Mouse (Mus musculus) gonadal fat pad, adult 2 months (tissue): ENCODE measurements around the gene Eef1a2. TPM values are rescaled to one million over a fixed set of nuclear protein-coding genes. Genes with fewer than 3 reads are reported as not detected.

Source experiments
- DNase-seq: peaks from one replicate; pipeline ENCODE4 v3.0.0-alpha.2; 2012; ENCODE audit warnings: low read depth
- polyA plus RNA-seq: library from polyadenylated mRNA; depleted of rRNA; stranded (reverse); fragments of >200 nt; gene quantifications from 2 replicates; pipeline ENCODE4 v1.2.3, GENCODE M21; 2012

Eef1a2 gene
- polyA plus RNA-seq, 1 experiment = 0.78 TPM

- DNase-seq = no peak
Observed at GRCm38 (mm10) chr2:181158471-181158870, 1.7 kb upstream of the Eef1a2 start.

GRCm38 (mm10) chr2:181157716-181158302, 995 bp upstream of the Eef1a2 start:
- DNase-seq = no peak

DNA sequence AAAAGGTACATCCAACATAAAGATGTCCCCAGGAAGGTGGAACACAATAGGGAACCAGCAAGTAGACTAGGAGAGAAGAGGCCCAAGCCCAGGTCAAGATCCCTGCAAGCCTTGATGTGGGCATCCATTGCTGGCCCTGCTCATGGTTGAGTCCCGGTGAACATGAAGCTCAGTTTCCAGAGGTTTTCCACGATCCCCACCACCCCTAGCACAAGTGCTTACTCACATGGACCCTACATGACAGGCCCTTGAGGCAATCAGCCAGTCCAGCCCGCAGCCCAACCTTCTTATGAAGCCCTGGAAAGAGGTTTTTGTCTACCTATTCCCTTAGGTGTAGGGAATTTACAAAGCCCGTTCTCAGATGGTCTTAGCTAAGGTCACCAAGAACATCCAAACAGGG, 366 bp upstream of the Eef1a2 start:
- DNase-seq = no peak

DNA sequence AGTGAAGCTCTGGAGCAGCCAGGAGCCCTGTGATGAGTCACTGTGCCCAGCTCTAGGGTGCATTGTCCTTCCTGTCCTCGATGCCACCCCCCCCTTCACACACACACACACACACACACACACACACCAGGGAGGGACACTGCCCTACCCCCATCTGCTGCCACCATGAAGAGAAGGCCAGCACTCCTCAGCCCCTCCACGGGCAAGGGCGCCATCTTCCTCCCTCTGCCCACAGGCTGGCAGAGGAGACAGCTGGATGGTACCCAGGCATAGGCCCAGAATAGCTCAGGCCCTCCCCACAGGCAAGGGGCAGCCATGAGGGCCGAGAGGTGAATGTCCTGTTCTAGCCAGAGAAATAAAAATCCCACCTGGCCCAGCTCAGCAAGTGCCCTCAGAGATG, 1.0 kb downstream of the Eef1a2 start:
- DNase-seq = no peak

- no peak for DNase-seq
Observed at GRCm38 (mm10) chr2:181154831-181155415, 1.9 kb downstream of the Eef1a2 start.

GRCm38 (mm10) chr2:181154361-181154760, 2.5 kb downstream of the Eef1a2 start:
- DNase-seq = no peak

- DNase-seq = no peak
Observed at GRCm38 (mm10) chr2:181153837-181154236, 3.0 kb downstream of the Eef1a2 start.

DNA sequence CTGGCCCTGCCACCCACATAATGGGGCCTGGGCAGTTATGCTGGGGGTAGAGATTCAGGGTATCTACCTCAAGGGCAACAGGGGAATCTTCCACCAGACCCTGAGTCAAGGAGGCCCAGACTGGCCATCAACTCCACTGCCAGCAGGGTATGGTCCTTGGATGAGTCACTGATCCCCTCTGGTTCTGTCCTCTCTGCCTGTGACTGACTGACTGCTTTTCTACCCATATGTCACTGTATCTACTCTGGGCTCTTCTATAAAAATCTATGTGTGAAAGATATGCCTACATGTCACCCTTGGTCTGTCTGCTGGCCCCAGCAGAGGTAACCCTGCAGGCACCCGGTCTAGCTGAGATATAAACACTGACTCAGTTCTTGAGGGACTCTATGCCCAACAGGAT, 3.7 kb downstream of the Eef1a2 start:
- no peak for DNase-seq

GRCm38 (mm10) chr2:181152701-181153100, 4.1 kb downstream of the Eef1a2 start:
- no peak for DNase-seq

- DNase-seq = no peak
Observed at GRCm38 (mm10) chr2:181150281-181150680, 6.5 kb downstream of the Eef1a2 start.

DNA sequence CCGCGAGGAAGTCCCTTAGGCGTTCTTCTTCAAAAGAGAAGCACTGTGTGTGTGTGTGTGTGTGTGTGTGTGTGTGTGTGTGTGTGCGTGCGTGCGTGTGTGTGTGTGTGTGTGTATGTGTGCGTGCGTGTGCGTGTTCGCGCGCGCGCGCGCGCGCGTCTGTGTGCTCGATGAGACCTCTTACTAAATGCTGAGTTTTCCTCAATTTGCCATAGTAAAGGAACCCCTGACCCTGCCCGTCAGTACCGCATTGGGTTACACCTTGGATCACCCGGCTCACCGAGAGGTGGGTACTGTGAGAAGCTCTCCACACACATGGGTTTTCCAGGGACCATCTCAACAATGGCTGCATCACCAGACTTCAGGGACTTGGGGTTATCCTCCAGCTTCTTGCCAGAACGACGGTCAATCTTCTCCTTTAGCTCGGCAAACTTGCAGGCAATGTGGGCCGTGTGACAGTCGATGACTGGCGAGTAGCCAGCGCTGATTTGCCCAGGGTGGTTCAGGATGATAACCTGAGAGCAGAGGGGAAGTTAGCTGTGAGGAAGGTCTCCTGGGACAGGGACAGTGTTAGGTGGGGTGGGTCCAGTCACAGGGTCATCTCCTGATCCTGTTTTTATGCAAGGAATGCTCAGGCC, 8.4 kb downstream of the Eef1a2 start:
- DNase-seq = no peak

DNA sequence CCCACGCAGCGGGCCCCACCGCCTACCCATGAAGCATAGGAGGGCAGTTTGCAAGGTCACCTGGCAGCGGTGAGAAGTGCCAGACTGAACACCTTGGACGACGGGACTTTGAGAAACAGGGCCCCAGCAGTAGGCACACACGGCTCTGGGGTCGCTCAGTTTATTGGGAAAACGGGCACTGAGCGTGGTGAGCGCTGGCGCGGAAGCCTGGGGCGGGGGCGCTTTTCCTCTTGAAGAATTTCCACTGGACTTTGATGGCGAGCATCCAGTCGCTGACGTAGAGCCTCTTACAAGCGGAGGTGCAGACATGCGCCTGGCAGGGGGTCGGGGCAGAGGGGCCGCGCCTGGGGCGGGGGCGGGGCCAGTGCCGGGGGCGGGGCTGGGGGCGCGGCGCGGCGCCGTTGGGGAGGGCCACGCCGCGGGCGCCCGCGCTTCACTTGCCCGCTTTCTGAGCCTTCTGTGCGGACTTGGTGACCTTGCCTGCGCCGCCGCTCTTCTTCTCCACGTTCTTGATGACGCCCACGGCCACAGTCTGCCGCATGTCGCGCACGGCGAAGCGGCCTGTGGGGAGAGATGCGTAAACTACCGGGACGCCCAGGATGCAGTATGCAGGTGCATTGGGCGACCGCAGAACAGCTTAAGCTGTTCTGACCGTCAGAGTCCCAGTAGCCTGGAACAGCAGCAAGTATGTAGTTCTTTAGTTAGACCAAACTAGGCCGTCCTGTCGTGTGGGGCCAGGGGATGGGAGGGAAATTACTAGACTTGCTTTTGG, 9.1 kb downstream of the Eef1a2 start:
- DNase-seq = no peak

DNA sequence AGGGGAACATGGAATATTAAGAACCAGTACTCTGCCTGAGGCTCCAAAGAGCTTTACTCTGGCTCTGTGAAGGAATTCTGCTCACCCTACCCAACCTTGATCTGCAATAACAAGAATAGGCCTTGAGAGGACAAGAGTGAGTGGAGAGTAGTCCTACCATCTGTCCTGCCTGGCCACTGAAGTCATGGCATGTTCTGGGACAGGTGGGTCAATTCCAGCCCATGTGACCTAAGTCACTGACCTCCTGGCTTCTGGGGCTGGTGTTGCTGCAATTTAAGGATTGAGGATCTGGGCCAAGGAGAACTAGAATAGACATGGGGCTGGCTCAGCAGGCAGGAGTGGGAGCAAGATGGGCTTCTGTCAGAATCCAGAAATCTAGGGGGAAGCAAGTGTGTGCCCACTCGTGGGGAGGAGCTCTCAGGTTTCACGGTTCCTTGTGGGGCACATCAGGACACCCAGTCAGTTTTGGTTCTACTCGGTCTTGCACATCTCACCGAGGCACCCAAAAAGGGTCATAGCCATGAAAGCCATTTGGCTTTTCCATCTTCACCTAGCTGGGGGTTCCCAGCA, 9.8 kb downstream of the Eef1a2 start:
- no peak for DNase-seq

DNA sequence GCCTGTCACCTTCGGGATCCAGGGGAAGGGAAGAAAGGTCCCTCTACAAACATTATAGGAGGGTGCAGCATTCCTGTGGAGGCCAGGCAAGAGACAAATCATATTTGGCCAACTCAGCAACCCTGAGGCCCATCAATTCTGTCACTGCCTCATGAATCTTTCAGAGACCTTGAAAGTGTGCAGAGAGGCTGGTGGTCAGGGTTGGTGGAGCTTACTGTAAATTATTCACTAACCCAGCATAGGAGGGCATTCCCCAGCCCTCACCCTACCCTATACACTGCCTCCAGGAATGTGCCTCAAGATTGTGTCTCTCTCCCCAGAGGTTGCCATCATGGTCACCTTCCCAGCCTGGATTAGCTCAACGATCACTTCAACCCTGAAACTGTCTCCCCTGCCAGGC, 12.1 kb downstream of the Eef1a2 start:
- no peak for DNase-seq

DNA sequence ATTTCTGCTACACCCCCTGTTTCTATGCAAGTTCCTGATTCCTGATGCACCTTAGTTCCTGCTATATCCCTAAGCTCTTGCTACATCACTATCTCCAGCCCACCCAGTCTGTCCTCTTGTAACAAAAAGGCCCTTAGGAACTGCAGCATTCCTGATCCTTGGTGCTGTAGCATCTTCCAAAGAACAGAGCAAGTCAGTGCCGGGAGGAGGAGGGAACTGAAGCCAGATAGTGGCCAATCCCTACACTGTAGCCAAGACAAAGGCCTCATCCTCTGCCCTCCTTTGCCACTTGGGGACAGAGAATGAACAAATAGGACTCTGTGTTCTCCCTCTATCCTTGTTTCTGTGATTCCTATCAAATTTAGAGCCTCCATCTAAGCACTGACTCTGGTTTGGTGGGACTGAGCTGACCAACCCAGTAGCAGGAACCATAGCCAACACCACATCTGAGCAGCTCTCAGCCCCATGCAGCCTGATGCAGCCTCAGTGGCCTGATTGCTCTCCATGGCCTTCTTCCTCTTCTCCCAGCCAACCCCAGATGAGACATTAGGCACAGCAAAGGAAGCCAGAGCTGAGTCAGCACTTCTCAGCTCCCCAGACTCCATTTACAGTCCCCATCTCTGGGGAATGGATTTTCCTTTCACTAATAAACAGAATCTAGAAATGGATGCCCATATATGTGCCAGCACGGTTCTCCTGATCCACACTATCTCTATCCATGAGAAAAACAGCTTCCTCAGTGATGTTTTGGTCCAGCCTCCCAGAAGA, 13.1 kb downstream of the Eef1a2 start:
- no peak for DNase-seq

DNA sequence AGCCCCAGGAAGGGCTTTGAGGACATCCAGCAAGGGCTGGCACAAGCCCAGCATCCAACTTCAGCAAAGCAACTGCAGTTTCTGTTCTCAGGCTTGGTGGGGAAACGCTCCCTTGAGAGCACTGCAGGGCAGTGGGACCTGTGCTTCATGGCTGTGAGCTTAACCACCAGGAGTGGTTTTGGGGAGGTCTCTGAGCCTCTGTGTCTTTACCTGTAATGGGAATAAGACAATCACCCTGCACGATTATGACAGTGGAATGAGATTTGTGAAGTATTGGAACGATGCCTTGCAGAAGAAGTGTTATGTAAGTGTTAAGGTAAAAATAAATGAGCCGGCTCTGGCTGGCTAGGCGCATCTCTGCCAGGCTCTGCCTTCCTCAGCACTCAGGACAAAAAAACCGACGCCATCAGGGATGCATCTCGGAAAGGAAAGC, 14.1 kb downstream of the Eef1a2 start:
- no peak for DNase-seq

DNA sequence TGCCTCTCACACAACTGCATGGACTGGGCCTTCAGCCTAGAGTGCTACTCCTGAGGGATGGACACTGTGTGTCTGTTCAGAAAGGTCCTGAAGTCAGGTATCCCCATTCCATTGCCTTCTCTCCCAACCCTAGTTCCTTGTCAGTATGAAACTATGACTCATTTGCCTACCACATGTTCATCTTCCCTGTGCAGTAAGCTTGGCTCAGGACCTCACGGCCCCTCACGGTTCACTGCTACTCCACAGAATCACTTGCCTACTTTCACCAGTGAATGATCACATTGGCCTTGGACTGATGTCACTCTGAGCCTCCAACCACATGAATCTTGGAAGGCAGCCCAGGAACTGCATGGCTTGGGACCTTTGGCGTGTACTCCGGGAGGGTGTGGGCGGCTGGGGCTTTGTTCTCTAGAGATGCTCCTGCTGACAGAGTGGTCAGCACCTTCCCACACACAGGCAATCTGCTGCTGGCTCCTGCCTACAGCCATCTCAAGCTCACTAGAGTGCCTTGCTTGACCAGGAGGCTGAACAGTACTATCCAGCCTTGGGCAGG, 17.1 kb downstream of the Eef1a2 start:
- no peak for DNase-seq

- no peak for DNase-seq
Observed at GRCm38 (mm10) chr2:181136934-181137333, 19.9 kb downstream of the Eef1a2 start.

DNA sequence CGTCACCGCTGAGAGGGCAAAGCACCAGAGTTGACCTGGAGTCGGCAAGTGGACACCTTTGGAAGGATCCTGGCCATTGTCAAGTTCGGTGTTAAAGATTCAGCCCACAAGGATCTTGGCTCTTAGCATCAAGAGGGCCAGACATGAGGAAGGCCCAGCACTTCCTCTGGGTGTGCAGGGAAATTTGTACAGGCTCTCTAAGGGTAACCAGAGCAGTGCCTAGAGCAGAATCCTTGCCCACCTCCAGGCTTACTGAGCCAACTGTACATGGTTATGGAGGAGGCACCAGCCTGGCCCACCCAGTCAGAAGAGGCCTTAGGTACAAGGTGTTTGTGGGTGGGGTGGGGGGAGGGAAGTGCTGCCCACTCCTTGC, 21.4 kb downstream of the Eef1a2 start:
- DNase-seq = no peak

DNA sequence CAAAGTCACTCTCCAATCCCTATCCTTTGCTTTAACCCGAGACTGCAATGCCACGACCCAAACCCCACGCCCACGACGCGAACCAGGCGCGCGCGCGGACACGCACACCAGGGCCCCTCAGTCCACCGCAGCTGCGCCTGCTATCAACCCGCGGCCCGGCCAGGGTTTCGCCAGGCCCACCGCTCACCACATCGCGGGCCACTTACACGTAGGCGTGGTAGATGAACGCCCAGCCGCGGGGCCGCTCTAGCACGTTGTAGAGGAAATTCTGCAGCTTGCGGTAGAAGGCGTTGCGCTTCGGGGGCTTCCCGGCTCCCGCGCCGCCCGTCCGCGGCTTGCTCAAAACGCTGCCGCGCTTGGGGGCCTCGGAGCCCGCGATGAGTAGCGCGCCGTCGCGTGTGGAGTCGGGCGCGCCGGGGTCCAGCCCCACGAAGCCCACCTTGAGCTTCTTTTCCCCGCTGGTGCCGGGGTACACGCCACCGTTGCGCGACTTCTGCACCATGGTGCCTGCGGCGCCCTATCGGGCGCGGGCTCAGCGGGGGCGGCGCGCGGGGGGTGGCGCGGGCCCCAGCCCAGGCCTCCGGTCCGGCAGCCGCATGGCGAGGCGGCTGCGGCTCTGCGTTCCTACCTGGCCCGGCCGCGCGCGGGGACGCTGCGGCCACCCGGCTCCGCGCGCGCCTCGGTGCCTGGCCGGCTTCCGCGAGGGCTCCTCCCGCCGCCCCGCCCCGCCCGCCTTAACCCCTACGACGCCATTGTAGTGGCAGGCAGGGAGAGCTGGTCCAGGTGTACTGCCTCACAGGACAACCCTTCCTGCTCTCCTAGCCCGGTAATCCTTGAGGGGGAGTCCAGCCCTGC, 22.0 kb downstream of the Eef1a2 start, which contains the start of gene Kcnq2:
Kcnq2 (minus strand) TSS at position 710 of the 855 bp plus-strand sequence.
- no peak for DNase-seq
